Mouse (Mus musculus) hindbrain, embryonic 12.5 days (tissue): ENCODE results near the gene Cast. TPM values are rescaled to one million over a fixed set of nuclear protein-coding genes. Genes with fewer than 3 reads are reported as not detected.

ENCODE experiments used
- polyA plus RNA-seq: library from polyadenylated mRNA; unstranded; fragments of >200 nt; fragmentation: Nextera tagmentation; extraction: Ambion mirVana; gene quantifications from 2 replicates; pipeline ENCODE4 v1.2.1, GENCODE M21; 2016

Gene Cast
- polyA plus RNA-seq, 1 experiment from 2014 or later, result 23.7 TPM

Other genes with a start within 250 kb of the Cast start
- gene Erap1, start 169.2 kb downstream of the Cast start, polyA plus RNA-seq, result 3.8 and 4.6 TPM in 2 replicates